Mouse (Mus musculus) liver, embryonic 14.5 days (tissue): ENCODE measurements around the gene Mical3. TPM values are rescaled to one million over a fixed set of nuclear protein-coding genes. Genes with fewer than 3 reads are reported as not detected.

Source experiments
- ATAC-seq: fragments of 200-750 bp; cut with Nextera tagmentation; 2 replicates; pipeline ENCODE4 v1.8.0; 2017; ENCODE audit warnings: moderate number of reproducible peaks, mild to moderate bottlenecking, moderate library complexity; ENCODE audit not compliant: insufficient read depth
- DNase-seq, 3 experiments: peaks; one replicate each; pipeline ENCODE4 v3.0.0-alpha.2; 2012 to 2013; ENCODE audit warnings: low read depth in 3 of 3, low spot score in 3 of 3
- H3K27ac ChIP-seq: fragments of 300-500 bp; sonication (generic); 2 replicates; pipeline ENCODE4 v1.5.1; 2014; ENCODE audit warnings: moderate library complexity, mild to moderate bottlenecking, control low read depth, inconsistent platforms
- H3K27me3 ChIP-seq: fragments of 300-500 bp; sonication (generic); 2 replicates; pipeline ENCODE4 v1.6.1; 2014; ENCODE audit warnings: mild to moderate bottlenecking, low read length, moderate library complexity; ENCODE audit not compliant: control insufficient read depth, insufficient read depth
- H3K36me3 ChIP-seq: fragments of 300-500 bp; sonication (generic); replicated peaks from 2 replicates; pipeline ENCODE4 v1.6.1; 2014; ENCODE audit warnings: low read depth; ENCODE audit not compliant: control insufficient read depth, insufficient read depth
- H3K4me1 ChIP-seq, 2 experiments: fragments of 200-500 bp in 1 of 2; fragments of 300-500 bp in 1 of 2; sonication (generic) in 1 of 2; replicated peaks; 2 replicates each; pipeline ENCODE4 v1.6.1; 2012 to 2014; ENCODE audit warnings: antibody characterized with exemption in 1 of 2, inconsistent platforms in 1 of 2, low read length in 1 of 2; ENCODE audit not compliant: control insufficient read depth in 2 of 2, insufficient read depth in 2 of 2
- H3K4me2 ChIP-seq: fragments of 300-500 bp; sonication (generic); 2 replicates; pipeline ENCODE4 v1.6.1; 2014; ENCODE audit warnings: low read depth, mild to moderate bottlenecking, control low read depth, moderate library complexity
- H3K4me3 ChIP-seq, 2 experiments: fragments of 200-500 bp in 1 of 2; fragments of 300-500 bp in 1 of 2; sonication (generic) in 1 of 2; 2 replicates each; pipeline ENCODE4 v1.5.1; 2012 to 2014; ENCODE audit warnings: low read depth in 2 of 2, low read length in 2 of 2, mild to moderate bottlenecking in 2 of 2, control low read depth in 1 of 2, inconsistent platforms in 1 of 2, moderate library complexity in 1 of 2; ENCODE audit not compliant: insufficient read depth in 1 of 2
- H3K9ac ChIP-seq: fragments of 300-500 bp; sonication (generic); replicated peaks from 2 replicates; pipeline ENCODE4 v1.6.1; 2014; ENCODE audit warnings: mild to moderate bottlenecking, control low read depth, moderate library complexity
- H3K9me3 ChIP-seq: fragments of 300-500 bp; sonication (generic); 2 replicates; pipeline ENCODE4 v1.6.1; 2016; ENCODE audit warnings: low read length, mixed read lengths; ENCODE audit not compliant: control insufficient read depth
- CTCF ChIP-seq: IDR thresholded peaks from 2 replicates; pipeline ENCODE4 v1.5.1; 2016; ENCODE audit warnings: antibody characterized with exemption, low read depth, control low read depth
- EP300 ChIP-seq: IDR thresholded peaks from 2 replicates; pipeline ENCODE4 v1.6.1; 2016; ENCODE audit warnings: antibody characterized with exemption, low read depth
- WGBS: fragments of 180-500 bp; shearing (Covaris S2); extraction: QIAGEN DNeasy Blood & Tissue Kit; methylation state at CpG from one replicate; pipeline ENCODE4 v1.1.7; 2014; ENCODE audit not compliant: insufficient replicate concordance; 5-methylcytosine and 5-hydroxymethylcytosine counted together
- polyA plus RNA-seq, 2 experiments: library from polyadenylated mRNA; depleted of rRNA in 1 of 2; stranded (reverse) in 1 of 2; unstranded in 1 of 2; fragments of >200 nt; fragmentation: Nextera tagmentation in 1 of 2; extraction: Ambion mirVana in 1 of 2; gene quantifications; 2 replicates each; pipeline versions ENCODE4 v1.2.1 to v1.2.3; 2012 to 2014

The Mical3 gene
- polyA plus RNA-seq, 2 experiments: 8.1 to 9.4 TPM

- no peak for ATAC-seq
- TF ChIP-seq EP300: no peak
- TF ChIP-seq CTCF: no peak
- H3K4me3 ChIP-seq: no peak overlapping the region
- 77% methylated on average over 7 of the region's 7 CpGs for WGBS
- no peaks in the 10 kb centered on the region for H3K9me3 ChIP-seq
- DNase-seq: no peak
- no peak overlapping the region for H3K27ac ChIP-seq
- H3K4me2 ChIP-seq: no peak overlapping the region
- H3K27me3 ChIP-seq: no peaks in the 10 kb centered on the region
- no peak overlapping the region for H3K9ac ChIP-seq
- peaks cover 0 to 32% of the 10 kb centered on the region in 2 experiments; a peak in 2 of 4 replicates for H3K4me1 ChIP-seq
- no peaks in the 10 kb centered on the region for H3K36me3 ChIP-seq
Measured at GRCm38 (mm10) chr6:121073312-121073711, 57.5 kb downstream of the Mical3 start.

DNA sequence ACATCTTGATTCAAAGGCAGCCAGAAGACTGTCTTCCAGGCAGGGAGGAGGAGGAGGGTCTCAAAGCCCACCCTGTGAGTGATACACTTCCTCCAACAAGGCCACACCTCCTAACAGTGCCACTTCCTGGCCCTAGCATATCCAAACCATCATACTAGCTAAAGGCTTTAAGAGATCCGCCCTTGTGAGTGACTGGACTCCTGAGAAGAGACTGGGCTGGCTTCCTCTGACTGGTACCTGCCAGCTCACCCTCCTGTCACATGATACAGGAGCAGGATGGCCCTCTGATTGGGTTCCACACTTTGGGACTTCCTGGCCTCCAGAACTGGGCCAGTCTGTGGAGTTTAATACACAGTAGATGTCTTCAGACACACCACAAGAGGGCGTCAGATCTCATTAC is 58.2 kb downstream of the Mical3 start:
- no peaks in the 10 kb centered on the region for H3K9me3 ChIP-seq
- H3K27ac ChIP-seq: no peak overlapping the region
- no peak overlapping the region for H3K9ac ChIP-seq
- 56% methylated on average over 2 of the region's 2 CpGs for WGBS
- ATAC-seq: no peak
- peaks cover 0 to 31% of the 10 kb centered on the region in 2 experiments; a peak in 2 of 4 replicates for H3K4me1 ChIP-seq
- no peak for DNase-seq
- no peaks in the 10 kb centered on the region for H3K27me3 ChIP-seq
- H3K4me3 ChIP-seq: no peak overlapping the region
- no peaks in the 10 kb centered on the region for H3K36me3 ChIP-seq
- H3K4me2 ChIP-seq: no peak overlapping the region
- TF ChIP-seq CTCF (no peak; the same call in 1 of the 2 replicates), EP300 (no peak)

DNA sequence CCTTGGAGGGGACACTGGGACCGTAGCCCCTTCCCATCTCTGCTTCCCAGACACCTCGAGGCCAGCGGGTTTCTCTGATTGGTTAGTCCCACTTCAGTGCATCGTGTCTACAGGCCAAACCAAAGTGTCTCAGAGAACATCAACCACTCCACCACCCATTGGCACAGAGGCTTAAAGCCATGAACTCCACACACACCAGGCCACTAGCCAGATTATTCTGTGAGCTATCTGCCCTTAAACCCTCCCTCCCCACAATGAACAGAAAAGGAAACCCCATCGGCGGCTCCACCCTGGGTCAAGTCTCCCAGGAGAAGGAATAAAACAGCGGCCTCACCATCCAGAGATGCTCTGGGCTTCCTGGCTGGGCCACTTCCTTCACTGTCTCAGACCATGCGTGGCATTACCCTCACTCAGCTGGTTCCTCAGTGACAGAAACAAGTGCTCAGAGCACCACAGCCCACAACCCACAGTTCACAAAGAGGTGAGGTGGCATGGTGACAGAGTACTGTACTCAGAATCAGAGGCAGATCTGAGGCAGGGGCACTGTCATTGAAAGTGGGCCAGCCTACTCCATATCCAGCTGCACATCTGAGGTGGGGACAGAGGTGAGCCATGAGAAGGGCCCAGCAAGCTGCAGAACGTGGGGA is 60.1 kb downstream of the Mical3 start:
- no peak overlapping the region for H3K4me2 ChIP-seq
- DNase-seq (no peak), ATAC-seq (no peak)
- no peak overlapping the region for H3K4me3 ChIP-seq
- H3K27me3 ChIP-seq: no peaks in the 10 kb centered on the region
- WGBS: 60% methylated on average over 9 of the region's 9 CpGs
- no peak for TF ChIP-seq EP300
- no peak for TF ChIP-seq CTCF
- no peaks in the 10 kb centered on the region for H3K36me3 ChIP-seq
- peaks cover 0 to 36% of the 10 kb centered on the region in 2 experiments for H3K4me1 ChIP-seq
- H3K9ac ChIP-seq: no peak overlapping the region
- H3K9me3 ChIP-seq: no peaks in the 10 kb centered on the region
- no peak overlapping the region for H3K27ac ChIP-seq

GRCm38 (mm10) chr6:121069156-121069555 is 61.6 kb downstream of the Mical3 start:
- H3K4me1 ChIP-seq: peaks cover 0 to 32% of the 10 kb centered on the region in 2 experiments
- H3K36me3 ChIP-seq: no peaks in the 10 kb centered on the region
- H3K27ac ChIP-seq: no peak overlapping the region
- H3K9me3 ChIP-seq: no peaks in the 10 kb centered on the region
- no peak for TF ChIP-seq CTCF
- no peak for TF ChIP-seq EP300
- H3K27me3 ChIP-seq: no peaks in the 10 kb centered on the region
- no peak overlapping the region for H3K9ac ChIP-seq
- 51% methylated on average over 8 of the region's 8 CpGs for WGBS
- ATAC-seq (peak; percentile 46; the same call in 1 of the 2 replicates), DNase-seq (peak in 1 of 3 experiments; percentile 35)
- no peak overlapping the region for H3K4me2 ChIP-seq
- no peak overlapping the region for H3K4me3 ChIP-seq

DNA sequence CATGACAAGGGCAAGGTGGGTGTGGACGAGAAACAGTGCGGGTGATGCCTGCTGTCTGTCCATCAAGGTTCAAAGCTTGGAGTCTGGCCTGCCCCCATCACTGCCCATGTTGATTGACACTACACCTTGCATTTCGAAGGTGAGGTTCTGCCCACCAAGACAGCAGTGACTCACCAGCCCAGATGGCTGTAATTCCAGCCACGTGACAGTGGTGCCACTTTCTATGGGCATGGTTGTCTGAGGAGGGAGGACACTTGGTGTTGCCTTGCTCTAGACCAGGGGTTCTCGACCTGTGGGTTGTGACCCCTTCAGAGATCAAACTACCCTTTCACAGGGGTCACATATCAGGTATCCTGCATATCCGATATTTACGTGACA is 62.7 kb downstream of the Mical3 start:
- no peak for TF ChIP-seq CTCF
- no peak for TF ChIP-seq EP300
- ATAC-seq (no peak), DNase-seq (no peak)
- H3K4me2 ChIP-seq: no peak overlapping the region
- H3K4me1 ChIP-seq: peaks cover 0 to 32% of the 10 kb centered on the region in 2 experiments
- no peak overlapping the region for H3K9ac ChIP-seq
- WGBS: 76% methylated on average over 7 of the region's 7 CpGs
- H3K9me3 ChIP-seq: no peaks in the 10 kb centered on the region
- no peaks in the 10 kb centered on the region for H3K36me3 ChIP-seq
- no peak overlapping the region for H3K27ac ChIP-seq
- no peak overlapping the region for H3K4me3 ChIP-seq
- no peaks in the 10 kb centered on the region for H3K27me3 ChIP-seq
